Mouse (Mus musculus): Measurements from ENCODE around the gene Phactr2. TPM values are rescaled to one million over a fixed set of nuclear protein-coding genes. Genes with fewer than 3 reads are reported as not detected.

Gene Phactr2
- polyA plus RNA-seq, 2 experiments: 1.5 to 3.5 TPM

DNA sequence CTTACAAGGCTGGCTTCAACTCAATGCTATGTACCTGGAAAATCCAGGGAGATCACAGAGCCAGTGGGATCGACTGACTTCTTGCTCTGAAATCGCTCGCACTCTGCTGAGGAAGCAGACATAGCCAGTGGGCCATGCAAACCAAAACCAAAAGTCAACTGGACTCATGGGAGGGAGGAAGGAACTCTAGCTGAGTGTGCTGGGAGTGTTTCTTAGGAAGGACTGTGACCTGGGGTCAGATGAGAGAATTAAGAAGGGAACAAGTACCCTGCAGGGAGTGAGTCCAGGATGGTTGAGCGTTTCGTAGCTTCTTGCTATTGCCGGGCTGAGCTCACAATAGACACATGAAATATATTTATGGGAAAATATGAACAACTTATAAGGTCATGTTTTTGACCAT is 174.0 kb downstream of the Phactr2 start:
- H3K27me3 ChIP-seq (ENCODE audit: control insufficient read depth, insufficient read depth, low read length): no peaks in the 10 kb centered on the region
- H3K9me3 ChIP-seq (ENCODE audit: control insufficient read depth, low read length): no peaks in the 10 kb centered on the region
- ATAC-seq (ENCODE audit: insufficient read depth) (no peak), DNase-seq (ENCODE audit: low read depth in 3 of 3, low spot score in 3 of 3) (no peak)
- no peak overlapping the region for H3K4me2 ChIP-seq (ENCODE audit: low read depth)
- WGBS (ENCODE audit: insufficient replicate concordance): 72% methylated on average over 6 of the region's 6 CpGs
- H3K27ac ChIP-seq: no peak overlapping the region
- no peak overlapping the region for H3K4me3 ChIP-seq (ENCODE audit: insufficient read depth in 1 of 2, low read depth in 2 of 2, low read length in 2 of 2)
- H3K4me1 ChIP-seq (replicated peaks; ENCODE audit: control insufficient read depth in 2 of 2, insufficient read depth in 2 of 2, low read length in 1 of 2): no peaks in the 10 kb centered on the region; a peak in 1 of 4 replicates
- H3K36me3 ChIP-seq (replicated peaks; ENCODE audit: control insufficient read depth, insufficient read depth, low read depth): no peaks in the 10 kb centered on the region
- TF ChIP-seq EP300 (IDR thresholded peaks at IDR 0.05; ENCODE audit: low read depth) (no peak), CTCF (IDR thresholded peaks at IDR 0.05; ENCODE audit: low read depth) (no peak)
- no peak overlapping the region for H3K9ac ChIP-seq (replicated peaks)

DNA sequence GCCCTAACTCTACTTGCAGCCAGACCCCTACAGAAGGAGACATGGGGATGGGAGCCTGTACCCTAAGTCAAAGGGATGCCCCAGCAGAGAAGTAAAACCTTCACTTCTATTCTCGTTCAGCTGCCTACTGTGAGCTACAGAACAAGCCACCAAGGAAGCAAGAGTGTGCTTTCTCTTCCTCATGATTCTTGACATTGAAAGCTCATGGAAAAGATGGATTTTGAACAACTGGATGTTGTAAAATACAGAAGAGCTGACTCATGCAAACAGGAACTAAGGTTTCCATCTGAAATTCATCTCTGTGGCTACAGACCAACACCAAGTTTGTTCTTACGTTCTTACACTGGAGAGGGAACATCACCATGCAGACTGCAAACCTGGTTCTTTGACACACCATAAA is 179.3 kb downstream of the Phactr2 start:
- DNase-seq (ENCODE audit: low read depth in 3 of 3, low spot score in 3 of 3) (no peak), ATAC-seq (ENCODE audit: insufficient read depth) (no peak)
- Histone ChIP-seq H3K27ac (no peak overlapping the region), H3K27me3 (ENCODE audit: control insufficient read depth, insufficient read depth, low read length) (no peaks in the 10 kb centered on the region), H3K4me2 (ENCODE audit: low read depth) (no peak overlapping the region), H3K9me3 (ENCODE audit: control insufficient read depth, low read length) (no peaks in the 10 kb centered on the region), H3K36me3 (replicated peaks; ENCODE audit: control insufficient read depth, insufficient read depth, low read depth) (no peaks in the 10 kb centered on the region), H3K9ac (replicated peaks) (no peak overlapping the region), H3K4me3 (ENCODE audit: insufficient read depth in 1 of 2, low read depth in 2 of 2, low read length in 2 of 2) (no peak overlapping the region), H3K4me1 (replicated peaks; ENCODE audit: control insufficient read depth in 2 of 2, insufficient read depth in 2 of 2, low read length in 1 of 2) (no peaks in the 10 kb centered on the region; a peak in 1 of 4 replicates)
- TF ChIP-seq CTCF (IDR thresholded peaks at IDR 0.05; ENCODE audit: low read depth) (no peak), EP300 (IDR thresholded peaks at IDR 0.05; ENCODE audit: low read depth) (no peak)
- WGBS (ENCODE audit: insufficient replicate concordance): 59% methylated on average over 2 of the region's 2 CpGs

GRCm38 (mm10) chr10:13292026-13292425 is 182.2 kb downstream of the Phactr2 start:
- no peak overlapping the region for H3K9ac ChIP-seq (replicated peaks)
- no peak overlapping the region for H3K4me2 ChIP-seq (ENCODE audit: low read depth)
- DNase-seq (ENCODE audit: low read depth in 3 of 3, low spot score in 3 of 3) (no peak), ATAC-seq (ENCODE audit: insufficient read depth) (no peak)
- H3K27me3 ChIP-seq (ENCODE audit: control insufficient read depth, insufficient read depth, low read length): no peaks in the 10 kb centered on the region
- no peaks in the 10 kb centered on the region; a peak in 1 of 4 replicates for H3K4me1 ChIP-seq (replicated peaks; ENCODE audit: control insufficient read depth in 2 of 2, insufficient read depth in 2 of 2, low read length in 1 of 2)
- WGBS (ENCODE audit: insufficient replicate concordance): 64% methylated on average over 2 of the region's 2 CpGs
- H3K4me3 ChIP-seq (ENCODE audit: insufficient read depth in 1 of 2, low read depth in 2 of 2, low read length in 2 of 2): no peak overlapping the region
- no peaks in the 10 kb centered on the region for H3K9me3 ChIP-seq (ENCODE audit: control insufficient read depth, low read length)
- no peaks in the 10 kb centered on the region for H3K36me3 ChIP-seq (replicated peaks; ENCODE audit: control insufficient read depth, insufficient read depth, low read depth)
- no peak for TF ChIP-seq CTCF (IDR thresholded peaks at IDR 0.05; ENCODE audit: low read depth)
- no peak overlapping the region for H3K27ac ChIP-seq

DNA sequence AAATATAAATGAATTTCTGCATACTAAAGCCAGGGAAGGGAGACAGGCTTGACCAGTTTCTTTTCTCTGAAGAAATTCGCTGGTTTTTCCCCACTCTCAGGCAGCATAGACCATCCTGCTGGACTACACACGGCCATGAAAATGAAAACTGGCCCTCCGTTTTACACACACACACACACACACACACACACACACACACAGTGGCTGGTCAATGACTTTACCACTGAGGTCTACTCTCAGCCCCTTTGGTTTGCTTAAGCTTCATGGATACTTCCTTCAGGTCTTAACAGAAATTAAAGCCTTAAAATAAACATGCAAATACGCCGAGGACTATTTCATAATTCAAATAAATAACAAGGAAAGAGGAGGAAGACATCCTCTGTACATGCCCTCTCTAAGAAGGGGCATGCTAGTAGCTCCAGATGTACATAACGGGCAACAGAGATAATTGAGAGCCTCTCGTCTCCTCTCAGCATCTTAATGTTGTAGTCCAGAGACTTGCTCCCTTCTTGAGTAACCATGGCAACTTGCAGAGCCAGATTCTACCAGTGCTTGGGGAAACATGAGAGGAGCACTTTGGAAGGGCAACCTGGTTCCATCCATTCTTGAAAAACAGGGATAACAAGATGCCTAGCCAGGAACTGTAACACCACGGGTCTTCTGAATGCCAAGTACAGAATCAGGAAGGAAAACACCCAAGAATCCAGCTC is 184.8 kb downstream of the Phactr2 start:
- Histone ChIP-seq H3K27me3 (ENCODE audit: control insufficient read depth, insufficient read depth, low read length) (no peaks in the 10 kb centered on the region), H3K4me2 (ENCODE audit: low read depth) (no peak overlapping the region), H3K36me3 (replicated peaks; ENCODE audit: control insufficient read depth, insufficient read depth, low read depth) (no peaks in the 10 kb centered on the region), H3K9ac (replicated peaks) (no peak overlapping the region), H3K4me3 (ENCODE audit: insufficient read depth in 1 of 2, low read depth in 2 of 2, low read length in 2 of 2) (no peak overlapping the region), H3K9me3 (ENCODE audit: control insufficient read depth, low read length) (no peaks in the 10 kb centered on the region), H3K27ac (no peak overlapping the region), H3K4me1 (replicated peaks; ENCODE audit: control insufficient read depth in 2 of 2, insufficient read depth in 2 of 2, low read length in 1 of 2) (no peaks in the 10 kb centered on the region)
- no peak for ATAC-seq (ENCODE audit: insufficient read depth)
- TF ChIP-seq EP300 (IDR thresholded peaks at IDR 0.05; ENCODE audit: low read depth) (no peak), CTCF (IDR thresholded peaks at IDR 0.05; ENCODE audit: low read depth) (no peak)
- no peak for DNase-seq (ENCODE audit: low read depth in 3 of 3, low spot score in 3 of 3)
- WGBS (ENCODE audit: insufficient replicate concordance): 49% methylated on average over 8 of the region's 8 CpGs

- Histone ChIP-seq H3K36me3 (replicated peaks; ENCODE audit: control insufficient read depth, insufficient read depth, low read depth) (no peaks in the 10 kb centered on the region), H3K4me3 (ENCODE audit: insufficient read depth in 1 of 2, low read depth in 2 of 2, low read length in 2 of 2) (no peak overlapping the region), H3K9ac (replicated peaks) (no peak overlapping the region), H3K9me3 (ENCODE audit: control insufficient read depth, low read length) (no peaks in the 10 kb centered on the region), H3K27me3 (ENCODE audit: control insufficient read depth, insufficient read depth, low read length) (no peaks in the 10 kb centered on the region), H3K4me1 (replicated peaks; ENCODE audit: control insufficient read depth in 2 of 2, insufficient read depth in 2 of 2, low read length in 1 of 2) (no peaks in the 10 kb centered on the region), H3K27ac (no peak overlapping the region), H3K4me2 (ENCODE audit: low read depth) (no peak overlapping the region)
- DNase-seq (ENCODE audit: low read depth in 3 of 3, low spot score in 3 of 3) (no peak), ATAC-seq (ENCODE audit: insufficient read depth) (no peak)
- TF ChIP-seq EP300 (IDR thresholded peaks at IDR 0.05; ENCODE audit: low read depth) (no peak), CTCF (IDR thresholded peaks at IDR 0.05; ENCODE audit: low read depth) (no peak)
- 55% methylated on average over 5 of the region's 5 CpGs for WGBS (ENCODE audit: insufficient replicate concordance)
Measured at GRCm38 (mm10) chr10:13288296-13288695, 185.9 kb downstream of the Phactr2 start.

Data from liver, embryonic 14.5 days (tissue).